Mouse (Mus musculus) C2C12 (cell line): ENCODE measurements at regions not wholly inside any gene's neighbourhood (a gene's known extent, or its start where the extent isn't known, plus 50 kb on each side); places are given as distances from the start of the nearest gene placed in this dataset.
"Not testable (repeated sequence)": the region's sequence is repeated elsewhere in the genome, so short reads cannot be mapped to it uniquely, and the experiment has no call there.

ENCODE experiments used
- H3K27me3 ChIP-seq: one replicate; pipeline ENCODE4 v1.6.1; 2011; ENCODE audit not compliant: control insufficient read depth, insufficient read depth, insufficient read length
- H3K36me3 ChIP-seq: one replicate; pipeline ENCODE4 v1.6.1; 2011; ENCODE audit not compliant: control insufficient read depth, insufficient read depth
- H3K4me3 ChIP-seq: one replicate; pipeline ENCODE4 v1.5.1; 2011; ENCODE audit warnings: mild to moderate bottlenecking, control low read depth; ENCODE audit not compliant: poor library complexity, insufficient read depth, severe bottlenecking
- H3K79me2 ChIP-seq: one replicate; pipeline ENCODE4 v1.6.1; 2011; ENCODE audit not compliant: control insufficient read depth, insufficient read depth
- H3K79me3 ChIP-seq: one replicate; pipeline ENCODE4 v1.6.1; 2011; ENCODE audit warnings: low read depth, control low read depth
- H3ac ChIP-seq: one replicate; pipeline ENCODE3; 2011; ENCODE audit warnings: low read depth; ENCODE audit not compliant: control insufficient read depth, insufficient read length
- CEBPB ChIP-seq: IDR thresholded peaks from one replicate; pipeline ENCODE4 v1.6.1; 2011; ENCODE audit warnings: low read depth, mild to moderate bottlenecking, control low read depth, moderate library complexity
- CTCF ChIP-seq: IDR thresholded peaks from one replicate; pipeline ENCODE4 v1.5.1; 2011; ENCODE audit not compliant: control insufficient read depth, insufficient read depth, insufficient read length
- FOSL1 ChIP-seq: IDR thresholded peaks from one replicate; pipeline ENCODE4 v1.8.0; 2011; ENCODE audit warnings: mild to moderate bottlenecking, low read length; ENCODE audit not compliant: poor library complexity, insufficient read depth, severe bottlenecking
- MAX ChIP-seq: IDR thresholded peaks from one replicate; pipeline ENCODE4 v1.6.1; 2011; ENCODE audit warnings: mild to moderate bottlenecking, control low read depth
- MYOD1 ChIP-seq: IDR thresholded peaks from one replicate; pipeline ENCODE4 v1.6.1; 2011; ENCODE audit warnings: low read depth; ENCODE audit not compliant: control insufficient read depth, insufficient read length
- MYOG ChIP-seq: IDR thresholded peaks from one replicate; pipeline ENCODE4 v1.6.1; 2011; ENCODE audit not compliant: control insufficient read depth, insufficient read length; ENCODE audit errors: extremely low read depth
- USF1 ChIP-seq: IDR thresholded peaks from one replicate; pipeline ENCODE4 v1.6.1; 2011; ENCODE audit warnings: low read depth, mild to moderate bottlenecking, control low read depth, moderate library complexity

GRCm38 (mm10) chr3:22005456-22005855, 71.0 kb upstream of the Tbl1xr1 start:
- no peaks in the 10 kb centered on the region for H3K36me3 ChIP-seq
- no peak overlapping the region for H3K4me3 ChIP-seq
- H3K79me2 ChIP-seq, result no peaks in the 10 kb centered on the region
- no peak overlapping the region for H3ac ChIP-seq
- H3K27me3 ChIP-seq, result no peaks in the 10 kb centered on the region
- TF ChIP-seq MYOD1 (no peak), CEBPB (no peak)
- no peaks in the 10 kb centered on the region for H3K79me3 ChIP-seq

- Histone ChIP-seq H3ac (no peak overlapping the region), H3K4me3 (no peak overlapping the region), H3K27me3 (no peaks in the 10 kb centered on the region), H3K36me3 (no peaks in the 10 kb centered on the region), H3K79me2 (no peaks in the 10 kb centered on the region), H3K79me3 (no peaks in the 10 kb centered on the region)
- no peak for TF ChIP-seq MYOG
- no peak for TF ChIP-seq CEBPB
- TF ChIP-seq CTCF, result no peak
- TF ChIP-seq FOSL1, result no peak
- TF ChIP-seq MYOD1, result no peak
- TF ChIP-seq USF1, result no peak
- TF ChIP-seq MAX, result no peak
These were observed 70.3 kb upstream of the Tbl1xr1 start for GRCm38 (mm10) chr3:22006113-22006512.

- Histone ChIP-seq H3K79me2 (no peaks in the 10 kb centered on the region), H3K36me3 (no peaks in the 10 kb centered on the region), H3K4me3 (no peak overlapping the region), H3ac (no peak overlapping the region), H3K27me3 (no peaks in the 10 kb centered on the region), H3K79me3 (no peaks in the 10 kb centered on the region)
- TF ChIP-seq USF1 (no peak), CEBPB (no peak), MYOG (no peak), FOSL1 (no peak), MYOD1 (no peak), CTCF (no peak), MAX (no peak)
These were observed 69.8 kb upstream of the Tbl1xr1 start for GRCm38 (mm10) chr3:22006651-22007050.

- Histone ChIP-seq H3K79me3 (no peaks in the 10 kb centered on the region), H3K4me3 (no peak overlapping the region), H3ac (no peak overlapping the region), H3K79me2 (no peaks in the 10 kb centered on the region), H3K36me3 (no peaks in the 10 kb centered on the region), H3K27me3 (no peaks in the 10 kb centered on the region)
- TF ChIP-seq MYOG (no peak), CTCF (no peak), USF1 (no peak), MYOD1 (no peak), FOSL1 (no peak), MAX (no peak), CEBPB (no peak)
These were observed 68.7 kb upstream of the Tbl1xr1 start for GRCm38 (mm10) chr3:22007736-22008135.

- no peaks in the 10 kb centered on the region for H3K36me3 ChIP-seq
- no peaks in the 10 kb centered on the region for H3K79me2 ChIP-seq
- no peak for TF ChIP-seq USF1
- no peak for TF ChIP-seq CEBPB
- TF ChIP-seq MYOD1, result no peak
- no peak for TF ChIP-seq CTCF
- no peak for TF ChIP-seq FOSL1
These were observed 68.0 kb upstream of the Tbl1xr1 start for GRCm38 (mm10) chr3:22008432-22008831.

GRCm38 (mm10) chr3:22009898-22010699, 66.4 kb upstream of the Tbl1xr1 start:
- TF ChIP-seq USF1 (no peak), MAX (no peak), MYOD1 (peak; percentile 5)
- H3K4me3 ChIP-seq, result no peak overlapping the region
- H3K79me3 ChIP-seq, result no peaks in the 10 kb centered on the region
- no peak overlapping the region for H3ac ChIP-seq
- H3K27me3 ChIP-seq, result no peaks in the 10 kb centered on the region
- H3K36me3 ChIP-seq, result no peaks in the 10 kb centered on the region
- no peaks in the 10 kb centered on the region for H3K79me2 ChIP-seq

More at GRCm38 (mm10) chr3:22008432-22008831, 68.0 kb upstream of the Tbl1xr1 start:
- Histone ChIP-seq H3K27me3 (no peaks in the 10 kb centered on the region), H3ac (no peak overlapping the region), H3K79me3 (no peaks in the 10 kb centered on the region), H3K4me3 (no peak overlapping the region)

- not testable (repeated sequence) for H3ac ChIP-seq, H3K79me2 ChIP-seq, H3K4me3 ChIP-seq, H3K27me3 ChIP-seq, H3K79me3 ChIP-seq, H3K36me3 ChIP-seq
These were observed 65.8 kb upstream of the Tbl1xr1 start for GRCm38 (mm10) chr3:22010700-22010991.
